Mouse (Mus musculus) B cell, adult 2 months (primary cell): Measurements from ENCODE around the gene Cenpv.
A peak's percentile ranks its signal among the peaks of the same experiment; 100 is the strongest.

ENCODE experiments used
- DNase-seq, 2 experiments: peaks; one replicate each; pipeline ENCODE4 v3.0.0; 2022

Cenpv gene

GRCm38 (mm10) chr11:62500529-62500928 lies 38.5 kb downstream of the Cenpv start:
- no peak for DNase-seq

- DNase-seq, result no peak
These were observed 40.3 kb downstream of the Cenpv start for GRCm38 (mm10) chr11:62498802-62499201.

- DNase-seq, result no peak
These were observed 41.9 kb downstream of the Cenpv start for GRCm38 (mm10) chr11:62497181-62497580.

GRCm38 (mm10) chr11:62496151-62496715 lies 42.8 kb downstream of the Cenpv start:
- peak; percentile 59 to 63 for DNase-seq

- DNase-seq, result no peak
These were observed 43.7 kb downstream of the Cenpv start for GRCm38 (mm10) chr11:62495276-62495801.

GRCm38 (mm10) chr11:62494754-62495275 lies 44.2 kb downstream of the Cenpv start:
- DNase-seq, result no peak

- DNase-seq, result no peak
These were observed 45.4 kb downstream of the Cenpv start for GRCm38 (mm10) chr11:62493701-62494100.

GRCm38 (mm10) chr11:62487540-62488350 lies 51.3 kb downstream of the Cenpv start:
- DNase-seq, result no peak

- DNase-seq, result no peak
These were observed 52.1 kb downstream of the Cenpv start for GRCm38 (mm10) chr11:62486949-62487348.

GRCm38 (mm10) chr11:62479581-62479980 lies 59.5 kb downstream of the Cenpv start:
- DNase-seq, result no peak

- no peak for DNase-seq
These were observed 60.1 kb downstream of the Cenpv start for GRCm38 (mm10) chr11:62478931-62479330.

GRCm38 (mm10) chr11:62476156-62476555 lies 62.9 kb downstream of the Cenpv start:
- DNase-seq, result no peak
